Mouse (Mus musculus) kidney, postnatal 14 days (tissue): ENCODE results near the gene Gjd3.
"Not testable (repeated sequence)": the region's sequence is repeated elsewhere in the genome, so short reads cannot be mapped to it uniquely, and the experiment has no call there.

ENCODE experiments used
- DNase-seq: peaks from one replicate; pipeline ENCODE4 v3.0.0; 2022; ENCODE audit warnings: mixed read lengths

Gjd3 gene

DNA sequence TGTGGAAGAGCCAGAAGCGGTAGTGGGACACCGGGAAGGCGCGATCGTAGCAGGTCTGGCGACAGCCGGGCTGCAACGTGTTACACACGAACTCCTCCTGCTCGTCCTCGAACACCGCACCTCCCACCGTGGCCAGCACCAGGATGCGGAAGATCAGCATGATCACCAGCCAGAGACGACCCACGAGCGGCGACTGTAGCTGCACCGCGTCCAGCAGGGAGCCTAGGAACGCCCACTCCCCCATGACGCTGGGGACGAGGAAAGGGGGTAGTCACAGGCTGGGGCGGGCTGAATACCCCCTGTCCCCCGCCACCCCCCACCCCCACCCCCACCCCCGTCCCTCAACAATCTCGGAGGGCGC, at the start of gene Gjd3:
TSS of gene Gjd3 (minus strand) at position 244 of the 361 bp plus-strand sequence.
- DNase-seq: no peak

DNA sequence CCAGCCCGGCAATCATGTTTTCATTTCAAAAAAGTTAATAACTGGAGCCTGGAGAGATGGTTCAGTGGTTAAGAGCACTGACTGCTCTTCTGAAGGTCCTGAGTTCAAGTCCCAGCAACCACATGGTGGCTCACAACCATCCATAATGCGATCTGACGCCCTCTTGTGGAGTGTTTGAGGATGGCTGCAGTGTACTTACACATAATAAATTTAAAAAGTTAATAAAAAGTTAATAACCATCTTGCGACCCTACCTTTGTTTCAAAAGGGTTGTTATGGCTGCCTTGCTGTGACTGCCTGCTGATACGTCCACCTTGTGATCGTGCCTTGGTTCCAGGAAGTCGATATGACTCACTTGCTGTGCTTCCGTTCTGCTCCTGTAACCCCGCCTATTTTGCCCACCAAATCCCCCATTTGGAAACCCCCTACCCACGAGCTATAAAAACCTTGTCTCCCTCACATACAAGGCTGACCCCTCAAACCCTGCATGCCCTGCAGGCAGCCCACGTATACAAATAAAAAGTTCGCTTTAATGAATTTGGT, 44.2 kb upstream of the Gjd3 start:
- no peak for DNase-seq

DNA sequence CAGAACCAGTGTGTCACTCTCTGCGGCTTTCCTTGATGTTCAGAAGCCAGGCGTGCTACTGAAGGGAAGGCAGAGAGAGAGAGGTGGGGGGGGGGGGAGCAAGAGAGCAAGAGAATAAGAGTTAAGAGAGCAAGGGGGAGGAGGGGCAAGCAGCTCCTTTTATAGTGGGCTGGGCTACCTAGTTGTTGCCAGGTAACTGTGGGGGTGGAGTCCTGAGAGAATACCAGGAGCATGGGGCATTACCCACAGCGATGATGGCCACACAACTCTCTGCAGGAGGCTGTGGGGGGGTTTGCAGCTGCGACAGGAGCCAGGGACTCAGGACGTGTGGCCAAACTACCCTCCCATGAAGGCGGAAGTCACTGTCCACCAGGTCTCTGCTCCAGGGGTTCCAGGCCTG, 43.1 kb upstream of the Gjd3 start:
- no peak for DNase-seq

DNA sequence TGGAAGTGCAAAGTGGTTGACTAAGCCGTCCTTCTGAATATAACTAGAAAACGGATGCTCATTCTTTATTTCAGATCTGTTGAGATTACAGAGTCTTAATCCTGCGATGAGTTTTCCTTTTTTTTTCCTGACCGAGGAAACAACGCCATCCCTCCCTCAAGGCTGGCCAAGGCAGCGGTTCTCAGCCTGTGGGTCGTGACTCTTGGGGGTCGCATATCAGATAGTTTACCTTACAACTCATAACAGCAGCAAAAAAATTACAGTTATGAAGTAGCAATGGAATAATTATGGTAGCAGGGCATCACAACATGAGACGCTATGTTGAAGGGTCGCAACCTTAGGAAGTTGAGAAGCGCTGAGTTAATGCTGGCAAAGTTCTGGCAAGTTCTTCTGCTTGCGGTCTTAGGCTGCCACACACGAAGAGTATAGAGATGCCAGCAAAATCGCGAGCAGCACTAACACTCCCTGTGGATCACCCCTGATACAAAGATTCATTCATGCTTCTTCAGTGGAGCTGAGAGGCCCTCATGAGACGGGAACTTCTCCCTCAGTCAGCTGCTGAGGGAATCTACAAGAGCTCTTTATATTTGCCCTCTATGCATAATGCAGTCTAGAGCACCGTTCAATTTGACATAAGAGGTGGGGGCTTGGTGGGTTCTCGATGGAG, 41.8 kb upstream of the Gjd3 start:
- DNase-seq: no peak

DNA sequence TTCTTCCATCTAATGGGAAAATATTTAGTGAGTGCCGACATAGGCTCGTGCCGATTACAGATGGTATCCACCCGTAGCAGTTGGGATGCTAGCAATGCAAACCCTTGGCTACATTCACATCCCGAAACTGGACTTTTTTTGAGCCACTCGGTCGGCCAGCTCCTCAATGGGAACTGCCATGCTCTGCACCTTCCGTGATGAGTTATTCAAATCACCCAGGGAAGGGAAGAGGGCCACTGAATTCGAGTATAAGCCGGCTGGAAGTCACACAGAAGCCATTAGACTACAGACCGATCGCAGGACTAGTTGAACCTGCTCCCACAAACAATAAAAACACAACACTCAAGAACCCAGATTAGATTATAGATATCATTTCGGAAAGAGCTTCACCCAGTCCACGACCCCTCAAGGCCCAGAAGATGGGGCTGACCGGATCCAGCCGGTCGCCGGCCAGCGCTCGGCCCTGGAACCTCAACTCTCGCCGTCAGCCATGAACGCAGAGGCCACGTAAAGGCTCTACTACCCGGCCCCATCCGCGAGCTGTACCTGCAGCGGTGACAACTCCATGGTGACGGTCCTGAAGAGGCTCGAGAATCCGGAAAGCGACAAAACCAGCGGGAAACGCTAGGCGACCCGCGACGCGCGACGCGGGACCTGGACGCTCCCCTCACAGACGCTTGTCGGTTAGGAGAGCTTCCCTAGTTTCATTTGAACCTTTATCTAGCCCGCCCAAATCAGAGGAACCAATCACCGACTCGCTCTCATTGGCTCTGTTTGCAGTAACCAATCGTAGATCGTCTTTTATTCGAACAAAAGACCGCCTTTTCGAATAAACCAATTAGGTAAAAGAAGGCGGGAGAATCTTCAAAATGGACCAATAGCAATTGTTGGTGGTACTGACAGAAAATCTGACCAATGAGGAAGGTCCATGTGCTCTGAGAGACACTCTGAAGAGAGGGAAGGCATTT, 41.0 kb upstream of the Gjd3 start, which contains the start of gene Top2a:
TSS of gene Top2a (minus strand) at position 690 of the 968 bp plus-strand sequence.
- peak; percentile 96 for DNase-seq

DNA sequence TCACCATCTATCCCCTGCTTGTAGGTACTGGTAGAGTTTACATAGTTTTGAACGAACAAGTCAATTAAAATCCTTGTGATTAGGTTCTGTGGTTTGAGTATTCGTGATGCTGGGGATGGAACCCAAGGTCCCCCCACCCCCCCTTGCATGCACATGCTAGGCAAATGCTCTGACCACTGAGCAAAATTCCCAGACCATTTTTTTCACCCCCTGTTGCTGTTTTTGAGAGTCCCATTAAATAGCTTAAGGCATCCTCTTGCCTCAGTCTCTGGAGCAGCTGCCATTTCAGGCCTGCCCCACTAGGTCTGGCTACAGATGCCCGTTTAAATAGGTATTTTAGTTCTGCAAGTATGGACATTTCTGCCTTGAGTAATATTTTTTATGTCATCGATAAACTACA, 40.3 kb upstream of the Gjd3 start:
- DNase-seq: no peak

DNA sequence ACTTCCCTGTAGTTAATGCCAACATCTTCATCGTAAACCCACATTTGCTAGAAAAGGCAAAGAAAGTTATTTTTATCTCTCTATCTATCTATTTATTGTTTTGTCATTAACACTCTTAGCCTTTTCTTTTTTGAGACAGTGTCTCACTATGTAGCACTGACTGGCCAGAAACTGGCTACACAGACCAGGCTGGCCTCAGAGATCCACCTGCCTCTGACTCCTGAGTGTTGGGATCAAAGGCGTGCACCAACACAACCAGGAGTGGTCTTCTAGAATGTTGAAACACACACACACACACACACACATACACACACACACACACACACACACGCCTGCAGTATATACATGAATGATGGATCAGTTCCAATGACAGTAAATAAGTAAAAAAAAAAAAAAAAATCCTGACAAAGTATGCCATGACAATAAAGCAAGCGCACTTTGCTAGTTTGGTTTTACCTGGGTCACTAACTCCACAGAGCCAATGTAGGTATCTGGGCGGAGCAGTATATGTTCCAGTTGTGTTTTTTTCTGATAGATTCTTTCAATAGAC, 39.6 kb upstream of the Gjd3 start:
- DNase-seq: no peak

DNA sequence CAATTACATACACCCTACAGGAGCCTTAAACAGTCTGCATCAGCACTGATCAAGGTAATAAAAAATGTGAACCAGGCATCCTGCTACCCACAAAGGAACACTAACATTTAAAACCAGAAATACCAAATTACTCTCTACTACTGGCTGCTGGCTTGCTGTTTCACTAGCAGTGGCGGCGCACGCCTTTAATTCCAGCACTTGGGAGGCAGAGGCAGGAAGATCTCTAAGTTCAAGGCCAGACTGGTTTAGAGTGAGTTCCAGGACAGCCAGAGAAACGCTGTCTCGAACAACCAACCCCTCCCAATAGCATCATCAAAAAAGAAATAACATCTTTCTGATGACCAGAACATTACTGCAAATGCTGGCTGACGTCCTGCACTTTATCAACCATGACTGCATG, 37.0 kb upstream of the Gjd3 start:
- no peak for DNase-seq

DNA sequence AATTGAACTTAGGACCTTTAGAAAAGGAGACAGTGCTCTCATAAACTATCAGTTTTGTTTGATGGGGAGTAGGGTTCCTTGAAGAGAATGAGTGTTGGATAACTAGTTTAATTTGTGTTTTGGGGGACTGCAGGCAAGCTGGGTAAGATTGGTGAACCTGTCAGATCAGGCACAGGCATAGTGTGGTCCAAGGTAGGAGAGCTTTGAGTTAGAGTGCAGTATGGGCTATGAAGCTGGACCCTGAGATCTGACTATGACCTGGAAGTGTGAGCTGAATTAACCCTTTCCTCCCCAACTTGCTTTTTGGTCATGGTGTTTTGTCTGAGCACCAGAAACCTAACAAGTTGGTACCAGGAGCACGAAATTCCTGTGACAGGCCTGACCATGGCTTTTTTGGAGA, 31.0 kb upstream of the Gjd3 start:
- no peak for DNase-seq

DNA sequence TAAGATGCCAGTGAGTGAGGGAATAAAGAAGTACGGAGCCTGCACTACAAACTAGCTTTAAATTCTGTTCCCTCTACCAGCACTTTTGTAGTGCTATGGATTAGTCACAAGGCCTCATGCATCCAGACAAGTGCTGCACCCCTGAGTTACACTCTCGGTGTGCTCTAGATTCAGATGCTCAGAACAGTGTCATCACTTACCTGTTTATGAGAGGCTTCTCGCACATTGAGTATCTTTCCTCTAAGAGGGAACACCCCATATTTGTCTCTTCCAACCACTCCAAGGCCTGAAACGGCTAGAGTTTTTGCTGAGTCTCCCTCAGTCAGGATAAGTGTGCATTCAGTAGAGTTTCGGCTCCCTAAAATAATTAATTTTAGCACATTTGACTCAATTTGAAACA, 27.9 kb upstream of the Gjd3 start:
- no peak for DNase-seq

DNA sequence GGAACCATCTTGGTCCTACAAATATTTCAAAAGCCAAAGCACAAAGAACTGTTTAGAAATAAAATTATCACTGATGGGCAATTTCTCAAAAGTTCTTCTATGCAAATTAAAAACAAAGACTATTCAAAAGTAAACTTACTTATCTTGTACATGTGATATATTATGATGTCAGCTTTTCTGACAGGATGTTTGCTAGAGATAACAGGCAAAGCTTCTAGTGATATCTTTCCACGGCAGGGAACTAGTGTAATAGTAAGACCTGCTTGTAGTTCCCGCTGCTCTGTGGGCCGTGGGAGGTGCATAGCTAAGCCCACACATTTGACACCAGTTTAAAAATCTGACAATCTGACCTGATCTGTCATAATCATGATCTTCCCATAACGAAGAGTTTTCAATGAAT, 27.3 kb upstream of the Gjd3 start:
- no peak for DNase-seq

DNA sequence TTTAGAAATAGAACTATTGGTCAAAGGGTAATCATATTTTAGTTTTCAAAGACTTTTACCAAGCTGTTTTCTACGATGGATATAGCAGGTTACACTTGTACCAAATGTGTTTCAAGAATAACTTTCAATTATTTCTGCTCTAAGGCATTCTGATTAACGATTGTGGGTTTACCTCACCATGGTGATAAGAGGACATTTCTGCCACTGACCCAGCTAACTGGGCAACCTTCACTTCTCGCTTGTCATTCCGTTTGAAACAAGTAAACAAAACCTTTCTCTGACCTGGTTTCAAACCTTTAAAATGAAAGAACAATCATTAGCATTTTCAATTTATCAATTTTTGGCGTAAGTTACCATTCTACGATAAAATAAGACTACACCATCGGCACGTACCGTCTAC, 24.0 kb upstream of the Gjd3 start:
- no peak for DNase-seq

DNA sequence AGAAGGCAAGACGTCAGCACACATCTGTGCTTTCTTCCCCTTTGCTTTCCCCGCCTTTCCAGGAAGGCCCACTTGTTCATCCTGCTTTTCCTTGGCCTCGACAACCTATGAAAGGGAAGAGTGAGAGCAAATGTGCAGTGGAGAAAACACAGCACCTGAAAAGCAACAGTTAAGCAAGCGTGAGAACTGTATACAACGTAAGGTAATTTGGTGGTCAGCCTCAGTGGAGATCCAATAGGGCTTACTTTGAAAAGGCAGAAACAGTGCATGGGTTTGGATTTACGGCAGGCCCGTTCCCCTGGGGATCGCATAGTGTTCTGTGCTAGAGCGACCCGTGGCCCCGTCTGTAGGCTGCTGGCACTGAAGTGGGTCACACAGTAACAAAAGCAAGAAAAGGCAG, 16.4 kb upstream of the Gjd3 start:
- DNase-seq: no peak

DNA sequence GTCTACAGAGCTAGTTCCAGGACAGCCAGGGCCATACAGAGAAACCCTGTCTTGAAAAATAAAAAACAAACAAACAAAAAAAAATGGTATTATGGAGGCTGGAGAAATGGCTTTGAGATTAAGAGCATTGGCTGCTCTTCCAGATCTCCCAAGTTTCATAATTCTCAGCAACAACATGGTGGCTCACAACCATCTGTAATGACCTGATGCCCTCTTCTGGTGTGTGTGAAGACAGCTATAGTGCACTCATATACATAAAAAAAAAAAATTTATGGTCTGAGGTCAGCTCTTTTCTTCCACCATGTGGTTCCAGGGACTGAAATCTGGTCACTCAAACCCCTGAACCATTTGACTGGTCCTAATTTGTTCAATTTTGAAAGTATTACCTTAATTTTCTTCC, 16.0 kb upstream of the Gjd3 start:
- no peak for DNase-seq

DNA sequence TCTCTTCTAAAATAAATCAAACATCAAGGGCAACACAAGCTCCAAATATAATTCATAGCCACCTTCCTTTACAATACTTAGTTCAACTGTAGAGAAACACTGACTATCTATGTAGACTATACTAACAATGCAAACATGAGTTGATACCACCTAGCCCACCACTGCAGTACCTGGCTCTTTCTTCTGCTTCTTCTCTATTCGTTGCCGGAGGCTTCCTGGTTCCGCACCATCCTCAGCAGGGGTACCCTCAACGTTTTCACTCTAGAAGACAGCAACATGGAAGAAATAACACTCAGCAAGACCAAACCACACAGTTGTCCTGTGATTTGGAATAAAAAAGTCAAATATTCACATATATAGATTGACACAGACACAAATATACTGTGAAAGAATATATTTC, 14.8 kb upstream of the Gjd3 start:
- DNase-seq: no peak

DNA sequence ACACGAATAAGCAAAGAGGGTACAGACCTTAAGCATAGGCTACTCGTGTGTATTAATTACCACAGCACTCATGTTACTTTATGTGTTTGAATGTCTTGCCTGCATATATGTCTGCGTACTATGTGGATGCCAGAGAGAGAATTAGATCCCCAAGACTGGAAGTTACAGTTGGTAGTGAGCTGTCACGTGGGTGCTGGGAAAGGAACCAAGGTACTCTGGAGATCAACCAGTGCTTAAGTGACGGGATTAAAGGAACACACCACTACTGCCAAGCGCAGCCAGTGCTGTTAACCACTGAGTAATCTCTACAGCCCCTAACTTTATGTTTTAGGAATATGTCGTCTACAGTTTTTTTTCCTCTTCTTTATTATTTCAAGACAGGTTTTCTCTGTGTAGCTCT, 13.2 kb upstream of the Gjd3 start:
- no peak for DNase-seq

DNA sequence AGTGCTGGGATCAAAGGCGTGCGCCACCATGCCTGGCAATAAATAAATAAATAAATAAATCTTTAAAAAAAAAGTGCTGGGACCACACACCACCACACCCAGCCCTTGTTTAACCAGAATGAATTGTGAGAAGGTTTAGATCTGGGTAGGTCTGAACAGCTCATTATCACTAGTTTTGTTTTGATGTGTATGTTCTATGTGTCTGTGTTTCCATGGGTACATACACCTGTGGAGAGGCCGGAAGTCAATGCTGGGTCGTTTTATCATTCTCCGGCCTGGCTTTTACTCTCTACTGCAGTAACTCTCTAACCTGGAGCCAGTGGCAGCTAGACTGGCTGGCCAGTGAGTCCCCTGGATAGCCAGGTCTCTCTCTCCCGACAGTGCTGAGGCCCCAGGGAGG, 8.1 kb upstream of the Gjd3 start:
- DNase-seq: no peak

DNA sequence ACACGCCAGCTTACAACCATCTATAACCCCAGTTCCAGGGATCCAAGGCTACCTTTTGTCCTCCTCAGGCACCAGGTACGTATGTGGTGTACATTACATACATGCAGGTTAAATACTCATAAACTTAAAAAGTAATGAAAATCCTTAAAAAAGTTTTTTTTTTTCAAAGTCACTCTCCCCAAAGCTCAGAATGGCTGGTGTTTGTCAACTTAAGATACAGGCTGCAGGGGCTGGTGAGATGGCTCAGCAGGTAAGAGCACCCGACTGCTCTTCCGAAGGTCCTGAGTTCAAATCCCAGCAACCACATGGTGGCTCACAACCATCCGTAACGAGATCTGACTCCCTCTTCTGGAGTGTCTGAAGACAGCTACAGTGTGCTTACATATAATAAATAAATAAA, 5.4 kb upstream of the Gjd3 start:
- DNase-seq: not testable (repeated sequence)

DNA sequence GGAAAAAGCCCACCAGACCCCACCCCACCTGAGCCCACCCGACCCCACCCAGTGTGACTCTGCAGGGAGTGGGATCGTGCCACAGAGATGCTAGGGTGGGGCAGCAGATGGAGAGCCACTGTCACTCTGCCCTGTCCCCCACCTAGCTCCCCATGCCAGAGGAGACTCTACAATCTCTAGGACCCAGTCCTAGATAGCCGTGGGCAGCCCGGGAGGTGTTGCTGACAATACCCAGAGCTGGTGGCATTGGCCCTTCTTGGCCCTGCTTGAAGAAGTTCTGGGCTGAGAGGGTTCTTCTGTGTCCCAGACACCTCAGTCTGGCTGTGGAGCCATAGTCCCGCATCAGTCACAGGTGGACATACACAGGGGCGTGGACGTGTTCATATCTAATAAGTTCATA, 2.7 kb upstream of the Gjd3 start:
- DNase-seq: no peak

DNA sequence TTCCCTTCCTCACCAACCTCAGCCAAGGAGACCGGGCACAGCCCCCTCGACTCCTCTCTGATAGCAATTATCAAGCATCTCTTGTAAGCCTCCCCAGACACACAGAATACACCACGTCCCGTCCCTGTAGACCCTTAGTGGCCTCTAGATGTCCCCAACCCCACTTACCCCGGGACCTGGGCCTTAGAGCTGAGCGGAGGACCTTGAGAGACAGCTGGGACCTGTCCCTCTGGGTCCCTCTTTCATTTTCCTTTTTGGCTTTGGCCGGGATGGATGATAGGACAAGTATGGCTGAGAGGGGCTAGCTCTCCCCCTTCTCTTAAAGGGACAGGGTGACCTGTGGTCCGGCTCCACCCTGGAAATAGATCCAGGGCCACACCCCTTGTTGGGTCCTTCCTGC, 735 bp upstream of the Gjd3 start:
- no peak for DNase-seq

DNA sequence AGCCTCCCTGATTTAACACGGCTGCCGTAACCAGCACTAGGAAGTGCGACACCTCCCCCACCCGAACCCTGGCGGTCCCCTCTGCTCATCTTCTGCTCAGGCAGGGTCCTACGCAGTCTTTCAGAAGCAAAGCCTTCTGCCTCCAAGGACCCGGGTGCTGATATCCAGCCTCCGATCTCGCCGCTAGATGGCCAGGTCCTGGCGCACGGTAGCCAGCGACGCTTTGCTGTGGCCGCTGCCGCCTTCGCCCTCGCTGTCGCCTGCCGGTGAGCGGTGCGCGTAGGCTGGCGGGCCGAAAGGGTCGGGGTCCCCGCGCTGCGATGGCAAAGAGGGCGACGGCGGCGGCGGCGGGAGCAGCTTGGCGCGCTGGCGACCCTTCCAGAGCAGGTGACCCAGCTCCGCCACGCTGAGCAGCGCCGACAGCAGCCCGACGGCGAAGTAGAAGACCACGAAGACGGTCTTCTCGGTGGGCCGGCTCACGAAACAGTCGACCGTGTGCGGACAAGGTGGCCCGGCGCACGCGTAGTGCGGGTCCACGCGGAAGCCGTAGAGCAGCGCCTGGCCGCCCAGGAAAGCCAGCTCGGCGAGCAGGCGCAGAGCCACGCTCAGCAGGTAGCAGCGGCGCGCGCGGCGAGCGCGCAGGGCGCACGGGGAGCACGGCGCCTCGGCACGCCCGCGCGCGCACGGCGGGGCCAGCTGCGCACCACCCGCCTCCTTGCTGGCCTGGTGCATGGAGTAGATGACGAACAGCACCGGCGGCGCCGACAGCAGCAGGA, 631 bp downstream of the Gjd3 start:
- peak; percentile 74 for DNase-seq

DNA sequence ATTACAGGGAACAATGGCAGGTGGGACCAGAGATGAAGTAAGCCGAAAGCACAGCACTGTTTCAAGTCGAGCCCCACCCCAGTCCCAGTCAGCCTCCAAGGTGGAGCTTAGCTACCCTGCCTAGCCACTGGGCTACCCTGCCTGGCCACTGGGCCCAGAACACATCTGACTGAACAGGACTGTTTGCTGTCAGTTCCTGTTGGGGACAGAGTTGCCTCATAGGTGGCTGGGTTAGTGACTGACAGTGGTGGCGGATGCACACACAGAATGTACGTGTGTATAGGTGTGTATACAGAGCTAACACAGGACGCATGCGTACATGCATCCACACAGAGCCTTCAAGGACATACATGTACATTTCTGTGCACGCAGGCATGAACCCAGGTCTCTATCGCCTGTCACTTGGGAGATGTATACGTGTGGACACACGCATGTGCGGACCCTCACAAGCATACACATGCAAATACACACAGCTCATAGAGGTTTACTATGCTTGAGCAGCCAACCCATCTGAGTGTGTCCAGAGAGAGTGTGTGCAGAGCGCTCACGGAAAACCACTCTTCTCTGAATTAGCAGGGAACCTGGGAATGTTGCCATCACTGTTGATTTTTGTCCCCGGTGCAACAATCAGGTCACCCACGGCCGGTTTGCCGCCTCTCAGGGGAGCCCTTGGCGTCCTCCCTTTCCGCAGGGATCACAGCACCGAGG, 1.4 kb downstream of the Gjd3 start:
- DNase-seq: no peak
